Mouse (Mus musculus): ENCODE data around the gene Hap1.
"Not testable (repeated sequence)": the region's sequence is repeated elsewhere in the genome, so short reads cannot be mapped to it uniquely, and the experiment has no call there.

The Hap1 gene

GRCm38 (mm10) chr11:100389931-100390445, 34.1 kb upstream of the Hap1 start:
- DNase-seq: peak; percentile 81

DNA sequence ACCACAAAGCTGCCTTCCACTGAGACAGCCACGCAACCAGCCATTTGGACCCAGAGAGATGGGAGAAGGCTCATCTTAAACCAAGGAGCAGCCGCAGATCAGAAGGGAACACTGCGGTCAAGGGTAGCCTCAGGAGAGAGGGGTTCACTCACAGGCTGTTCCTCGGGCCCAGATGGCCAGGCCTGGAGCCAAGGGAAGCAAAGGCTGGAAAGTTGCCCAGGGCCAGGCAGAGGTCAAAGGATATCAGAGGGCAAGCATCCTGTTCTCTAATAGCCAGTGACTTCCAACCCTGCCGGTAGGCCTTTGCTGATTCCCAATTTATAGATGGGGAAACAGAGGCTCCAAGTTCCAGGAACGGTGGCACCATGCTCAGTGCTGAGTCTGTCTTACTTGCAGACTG, 32.7 kb upstream of the Hap1 start:
- peak; percentile 85 for DNase-seq

DNA sequence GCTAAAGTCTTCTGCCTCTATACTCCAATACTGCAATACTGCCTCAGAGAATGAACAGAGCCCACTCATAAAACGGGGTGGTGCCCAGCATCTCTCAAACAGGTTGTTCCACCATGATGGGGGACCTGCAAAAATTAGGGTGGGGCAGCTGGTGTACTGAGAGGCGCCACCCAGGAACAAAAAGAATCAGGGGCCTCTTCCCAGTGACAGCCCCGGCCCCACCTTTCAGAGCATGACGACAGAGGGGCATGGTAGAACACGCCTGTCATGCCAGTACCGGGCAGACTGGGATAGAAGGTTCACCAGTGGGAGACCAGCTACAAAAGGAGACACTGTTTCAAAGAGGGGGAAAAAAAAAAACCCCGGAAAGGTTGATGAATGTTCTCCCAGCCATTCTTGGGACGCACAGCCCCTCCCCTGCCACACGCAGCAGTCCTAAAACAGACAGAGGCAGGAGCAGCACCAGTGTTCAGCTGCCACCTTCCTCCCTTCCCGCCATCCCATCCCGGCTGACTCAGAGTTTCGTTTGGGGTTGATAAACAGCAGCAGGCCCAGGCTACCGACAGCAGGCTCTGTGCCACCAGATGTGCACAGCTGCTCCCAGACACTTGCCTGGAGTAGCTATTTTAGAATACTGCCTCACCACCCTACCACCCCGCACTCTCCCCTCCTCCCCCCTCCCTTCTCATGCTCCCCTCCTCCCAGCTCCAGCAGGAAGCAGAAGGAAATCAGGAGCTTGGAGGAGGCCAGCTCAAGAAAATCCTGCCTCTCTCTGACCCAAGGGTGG, 31.9 kb upstream of the Hap1 start:
- peak; percentile 75 for DNase-seq

DNA sequence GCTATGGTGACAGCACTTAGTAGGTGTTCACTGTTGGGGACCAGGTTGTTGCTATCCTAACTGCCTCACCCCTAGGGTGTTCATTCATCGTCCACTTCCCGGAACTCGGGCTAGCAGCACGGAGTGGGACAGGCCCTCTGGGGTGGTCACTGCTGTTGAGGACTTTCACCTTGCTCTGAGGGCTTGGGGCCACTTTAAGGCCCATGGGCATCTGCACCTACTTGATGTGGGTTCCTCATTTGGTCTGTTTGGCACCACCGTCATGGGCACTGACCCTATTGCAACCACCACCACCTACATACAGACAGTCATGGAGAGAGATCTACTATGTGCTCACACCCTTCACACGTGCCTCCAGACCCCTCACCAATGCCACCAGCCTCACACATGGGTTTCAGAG, 31.2 kb upstream of the Hap1 start:
- no peak for DNase-seq

GRCm38 (mm10) chr11:100386586-100386985, 30.7 kb upstream of the Hap1 start:
- peak; percentile 84 for DNase-seq

GRCm38 (mm10) chr11:100385016-100385415, 29.1 kb upstream of the Hap1 start:
- DNase-seq: no peak

DNA sequence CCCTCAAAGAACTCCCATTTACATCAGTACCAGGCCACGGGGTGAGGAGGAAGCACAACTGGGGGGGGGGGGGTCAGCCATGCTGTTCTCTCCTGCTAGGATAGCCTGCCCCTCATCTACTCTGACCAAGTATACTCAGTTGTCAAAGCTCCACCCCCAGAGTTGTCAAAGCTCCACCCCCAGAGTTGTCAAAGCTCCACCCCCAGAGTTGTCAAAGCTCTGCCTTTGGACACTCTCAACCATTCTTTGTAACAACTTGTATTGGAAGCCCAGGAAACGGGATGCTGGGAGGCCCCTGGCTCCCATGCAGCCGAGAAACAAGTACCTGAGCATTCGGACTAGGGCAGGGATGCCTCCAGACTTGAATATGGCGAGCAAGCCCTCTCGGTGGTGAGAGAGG, 26.8 kb upstream of the Hap1 start:
- no peak for DNase-seq

DNA sequence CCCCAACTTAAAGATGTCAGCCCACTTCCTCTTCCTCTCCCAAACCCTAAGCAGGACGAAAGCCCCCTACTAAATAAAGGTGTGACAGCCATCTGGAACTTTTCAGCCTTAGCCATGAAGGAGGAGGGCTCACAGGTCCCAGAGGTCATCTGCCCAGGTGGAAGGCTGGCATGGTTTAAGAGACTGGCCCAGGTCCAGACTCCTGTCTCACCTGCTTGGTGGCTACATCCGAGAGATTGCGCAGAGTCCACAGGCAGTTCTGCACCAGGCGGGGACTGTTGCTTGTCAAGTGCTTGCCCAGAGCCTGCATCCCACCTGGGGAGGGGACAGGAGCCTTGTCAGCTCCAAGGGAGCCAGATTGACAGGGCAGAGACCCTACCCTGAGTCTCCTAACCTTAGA, 23.4 kb upstream of the Hap1 start:
- DNase-seq: no peak

DNA sequence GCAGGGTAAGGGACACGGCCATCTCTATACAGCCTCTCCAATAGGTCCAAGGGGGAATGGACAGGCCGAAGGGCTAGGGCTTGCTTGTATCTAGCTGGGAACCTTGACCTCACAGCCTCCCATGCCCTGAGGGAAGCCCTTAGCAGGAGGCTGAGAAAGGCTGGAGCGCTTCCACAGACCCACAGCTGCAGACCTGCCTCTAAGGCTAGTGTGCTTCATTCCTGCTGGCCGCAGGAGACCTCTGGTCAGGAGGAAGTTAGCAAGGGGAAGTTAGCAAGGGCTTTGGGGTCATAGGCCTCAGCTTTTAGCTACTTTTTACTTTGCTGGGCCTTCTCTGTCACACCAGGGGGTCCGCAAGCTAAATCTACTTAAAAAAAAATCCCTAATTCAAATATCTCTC, 22.5 kb upstream of the Hap1 start:
- DNase-seq: no peak

- no peak for DNase-seq
These were observed 22.1 kb upstream of the Hap1 start for GRCm38 (mm10) chr11:100377989-100378388.

DNA sequence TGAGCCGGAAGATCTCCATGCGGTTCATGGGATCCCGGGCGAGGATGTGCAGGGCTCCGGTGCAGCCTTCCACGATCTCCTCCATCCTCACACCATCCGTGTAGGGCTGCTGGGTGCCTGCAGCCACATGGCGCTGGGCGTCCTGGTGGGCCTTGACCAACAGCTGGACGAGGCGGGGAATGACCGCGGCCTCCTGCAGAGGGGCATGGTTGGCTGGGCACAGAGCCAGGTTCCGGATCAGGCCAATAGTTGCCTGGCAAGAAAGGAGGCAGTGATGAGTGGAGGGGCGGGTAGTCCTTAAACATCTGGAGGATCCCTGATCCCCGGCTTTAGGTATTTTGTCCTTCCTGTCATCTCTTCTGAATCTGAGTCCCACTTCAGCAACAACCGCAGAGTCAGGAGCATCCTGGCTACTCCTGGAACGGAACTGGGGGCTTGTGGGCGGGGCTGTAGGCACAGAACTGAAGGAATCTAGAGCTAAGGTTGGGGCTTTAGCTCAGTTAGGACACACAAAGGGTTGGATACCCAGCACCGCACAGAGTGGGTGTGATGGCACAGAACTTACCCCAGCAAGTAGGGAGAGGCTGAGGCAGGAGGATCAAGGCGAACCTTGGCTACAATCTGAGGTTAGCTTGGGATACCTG, 20.9 kb upstream of the Hap1 start:
- no peak for DNase-seq

GRCm38 (mm10) chr11:100376005-100376404, 20.1 kb upstream of the Hap1 start:
- DNase-seq: no peak

DNA sequence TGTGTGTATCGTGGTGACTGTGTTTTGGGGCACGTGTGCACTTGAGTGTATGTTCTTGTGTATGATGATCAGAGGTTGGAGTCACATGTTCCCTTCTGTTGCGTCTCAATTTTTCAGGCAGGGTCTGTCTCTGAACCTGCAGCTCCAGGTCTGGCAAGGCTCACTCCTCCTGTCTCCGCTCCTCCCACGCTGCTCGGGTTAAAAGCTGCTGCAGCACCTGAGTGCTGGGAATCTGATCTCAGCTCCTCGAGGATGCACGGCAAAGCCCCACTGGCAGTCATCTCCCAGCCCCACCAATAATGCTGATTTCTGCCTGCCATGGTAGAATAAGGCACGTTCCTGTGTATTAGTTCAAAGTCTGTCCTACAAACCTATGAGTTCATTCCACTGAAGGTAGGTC, 19.2 kb upstream of the Hap1 start:
- no peak for DNase-seq

GRCm38 (mm10) chr11:100371981-100372558, 16.1 kb upstream of the Hap1 start:
- no peak for DNase-seq

DNA sequence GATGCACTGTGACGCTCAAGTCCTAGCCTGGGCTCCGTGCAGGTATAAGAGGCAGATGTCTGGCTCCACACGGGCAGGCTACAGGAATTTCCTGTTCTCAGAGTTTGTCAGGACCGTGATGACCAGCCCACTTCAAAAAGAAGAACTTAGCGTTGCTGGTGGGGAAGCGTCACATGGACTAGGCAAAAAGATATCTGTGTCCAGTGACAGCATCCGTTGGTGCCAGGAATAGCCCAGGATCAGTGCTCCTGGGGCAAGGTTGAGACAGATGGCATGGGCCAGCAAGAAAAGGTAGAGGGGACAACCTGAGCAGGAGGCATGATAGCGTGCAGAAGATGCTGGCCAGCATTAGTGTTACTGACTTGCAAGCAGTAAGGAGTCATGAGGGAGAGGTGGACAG, 13.9 kb upstream of the Hap1 start:
- no peak for DNase-seq

- DNase-seq: no peak
These were observed 13.2 kb upstream of the Hap1 start for GRCm38 (mm10) chr11:100369145-100369544.

GRCm38 (mm10) chr11:100362979-100363562, 7.1 kb upstream of the Hap1 start:
- DNase-seq: peak; percentile 67

DNA sequence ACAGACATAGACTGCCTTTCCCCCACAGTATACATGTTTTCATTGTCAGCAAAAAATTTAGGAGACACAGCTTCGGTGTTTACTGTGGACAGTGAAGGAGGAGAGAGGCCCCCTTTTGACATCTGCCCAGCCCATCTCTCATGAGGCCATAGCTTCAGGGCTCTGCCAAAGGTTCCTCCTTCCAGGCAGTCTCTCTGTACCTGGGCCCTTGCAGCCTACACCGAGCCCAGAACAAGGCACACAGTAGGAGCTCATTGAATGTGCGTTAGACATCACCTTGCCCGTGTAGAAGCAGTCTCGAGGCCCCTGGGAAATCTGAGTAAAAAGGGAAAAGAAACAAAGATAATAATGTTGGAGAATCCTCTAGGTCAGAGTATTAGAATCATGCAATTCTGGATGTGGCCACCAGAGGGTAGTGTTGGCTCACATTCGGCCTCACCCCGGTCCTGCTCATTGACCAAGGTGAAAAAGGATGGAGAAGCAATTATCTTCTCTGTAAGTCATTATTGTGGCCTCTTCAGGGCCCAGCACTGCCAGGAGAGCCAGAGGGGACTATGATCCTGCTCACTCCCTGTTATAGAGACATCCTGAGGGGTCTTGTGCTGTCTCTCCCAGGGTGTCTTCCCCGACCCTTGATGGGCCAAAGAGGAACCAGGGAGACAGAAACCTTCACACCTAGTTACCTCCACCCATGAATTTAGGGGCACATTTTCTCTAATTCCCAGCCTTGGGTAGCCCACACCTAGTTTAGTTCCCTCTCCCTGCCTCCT, 6.5 kb upstream of the Hap1 start:
- peak; percentile 54 for DNase-seq

- not testable (repeated sequence) for DNase-seq
These were observed 5.1 kb upstream of the Hap1 start for GRCm38 (mm10) chr11:100361059-100361458.

- DNase-seq: no peak
These were observed 4.2 kb upstream of the Hap1 start for GRCm38 (mm10) chr11:100360175-100360574.

- no peak for DNase-seq
These were observed 1.5 kb upstream of the Hap1 start for GRCm38 (mm10) chr11:100357408-100357807.

DNA sequence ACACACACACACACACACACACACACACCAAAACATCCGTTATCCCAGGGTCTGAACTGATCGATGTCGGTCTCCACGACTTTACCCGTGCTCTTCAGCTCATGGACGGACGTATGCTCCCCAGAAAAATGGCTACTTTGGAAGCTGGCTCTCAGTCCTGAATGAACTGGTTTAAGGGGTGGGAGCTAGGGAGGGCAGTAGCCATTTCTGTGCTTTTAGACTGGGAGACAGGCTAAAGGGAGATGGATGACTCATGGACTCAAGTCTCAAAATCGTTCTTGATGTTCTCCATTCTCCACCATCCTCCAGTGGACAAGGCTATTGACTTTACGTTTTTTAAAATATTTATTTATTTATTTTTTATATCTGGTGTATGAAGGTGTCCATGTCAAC, 887 bp upstream of the Hap1 start:
- DNase-seq: no peak
